Mouse (Mus musculus) C2C12 (cell line): Measurements from ENCODE around the gene Naa80. TPM values are rescaled to one million over a fixed set of nuclear protein-coding genes. Genes with fewer than 3 reads are reported as not detected.

Source experiments
- H3K27me3 ChIP-seq: one replicate; pipeline ENCODE4 v1.6.1; 2011; ENCODE audit not compliant: control insufficient read depth, insufficient read depth, insufficient read length
- H3K36me3 ChIP-seq: one replicate; pipeline ENCODE4 v1.6.1; 2011; ENCODE audit not compliant: control insufficient read depth, insufficient read depth
- H3K4me3 ChIP-seq: one replicate; pipeline ENCODE4 v1.5.1; 2011; ENCODE audit warnings: mild to moderate bottlenecking, control low read depth; ENCODE audit not compliant: poor library complexity, insufficient read depth, severe bottlenecking
- H3K79me2 ChIP-seq: one replicate; pipeline ENCODE4 v1.6.1; 2011; ENCODE audit not compliant: control insufficient read depth, insufficient read depth
- H3K79me3 ChIP-seq: one replicate; pipeline ENCODE4 v1.6.1; 2011; ENCODE audit warnings: low read depth, control low read depth
- H3ac ChIP-seq: one replicate; pipeline ENCODE3; 2011; ENCODE audit warnings: low read depth; ENCODE audit not compliant: control insufficient read depth, insufficient read length
- CEBPB ChIP-seq: IDR thresholded peaks from one replicate; pipeline ENCODE4 v1.6.1; 2011; ENCODE audit warnings: low read depth, mild to moderate bottlenecking, control low read depth, moderate library complexity
- CTCF ChIP-seq: IDR thresholded peaks from one replicate; pipeline ENCODE4 v1.5.1; 2011; ENCODE audit not compliant: control insufficient read depth, insufficient read depth, insufficient read length
- FOSL1 ChIP-seq: IDR thresholded peaks from one replicate; pipeline ENCODE4 v1.8.0; 2011; ENCODE audit warnings: mild to moderate bottlenecking, low read length; ENCODE audit not compliant: poor library complexity, insufficient read depth, severe bottlenecking
- MAX ChIP-seq: IDR thresholded peaks from one replicate; pipeline ENCODE4 v1.6.1; 2011; ENCODE audit warnings: mild to moderate bottlenecking, control low read depth
- MYOD1 ChIP-seq: IDR thresholded peaks from one replicate; pipeline ENCODE4 v1.6.1; 2011; ENCODE audit warnings: low read depth; ENCODE audit not compliant: control insufficient read depth, insufficient read length
- MYOG ChIP-seq: IDR thresholded peaks from one replicate; pipeline ENCODE4 v1.6.1; 2011; ENCODE audit not compliant: control insufficient read depth, insufficient read length; ENCODE audit errors: extremely low read depth
- USF1 ChIP-seq: IDR thresholded peaks from one replicate; pipeline ENCODE4 v1.6.1; 2011; ENCODE audit warnings: low read depth, mild to moderate bottlenecking, control low read depth, moderate library complexity
- polyA plus RNA-seq: library from polyadenylated mRNA; unstranded; fragments of >200 nt; fragmentation: generic; extraction: Trizol; gene quantifications from one replicate; pipeline ENCODE4 v1.2.1, GENCODE M21; 2012; ENCODE audit warnings: missing spikeins

Gene Naa80
- polyA plus RNA-seq, 1 experiment: 8.2 TPM

DNA sequence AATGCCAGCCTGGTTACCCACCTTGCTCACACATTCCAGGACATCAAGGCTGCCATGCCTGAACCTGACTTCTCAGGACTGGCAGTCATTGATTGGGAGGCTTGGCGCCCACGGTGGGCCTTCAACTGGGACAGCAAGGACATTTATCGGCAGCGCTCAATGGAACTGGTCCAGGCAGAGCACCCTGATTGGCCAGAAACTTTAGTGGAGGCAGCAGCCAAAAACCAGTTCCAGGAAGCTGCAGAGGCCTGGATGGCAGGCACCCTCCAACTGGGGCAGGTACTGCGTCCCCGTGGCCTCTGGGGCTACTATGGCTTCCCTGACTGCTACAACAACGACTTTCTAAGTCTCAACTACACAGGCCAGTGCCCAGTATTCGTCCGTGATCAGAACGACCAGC, 816 bp upstream of the Naa80 start:
- TF ChIP-seq MYOD1 (no peak), USF1 (no peak), MYOG (no peak), CTCF (no peak), MAX (no peak), CEBPB (no peak), FOSL1 (no peak)
- Histone ChIP-seq H3K4me3 (no peak overlapping the region), H3K36me3 (peaks cover 3% of the 10 kb centered on the region), H3ac (no peak overlapping the region), H3K79me2 (peaks cover 10% of the 10 kb centered on the region), H3K79me3 (no peaks in the 10 kb centered on the region), H3K27me3 (no peaks in the 10 kb centered on the region)

DNA sequence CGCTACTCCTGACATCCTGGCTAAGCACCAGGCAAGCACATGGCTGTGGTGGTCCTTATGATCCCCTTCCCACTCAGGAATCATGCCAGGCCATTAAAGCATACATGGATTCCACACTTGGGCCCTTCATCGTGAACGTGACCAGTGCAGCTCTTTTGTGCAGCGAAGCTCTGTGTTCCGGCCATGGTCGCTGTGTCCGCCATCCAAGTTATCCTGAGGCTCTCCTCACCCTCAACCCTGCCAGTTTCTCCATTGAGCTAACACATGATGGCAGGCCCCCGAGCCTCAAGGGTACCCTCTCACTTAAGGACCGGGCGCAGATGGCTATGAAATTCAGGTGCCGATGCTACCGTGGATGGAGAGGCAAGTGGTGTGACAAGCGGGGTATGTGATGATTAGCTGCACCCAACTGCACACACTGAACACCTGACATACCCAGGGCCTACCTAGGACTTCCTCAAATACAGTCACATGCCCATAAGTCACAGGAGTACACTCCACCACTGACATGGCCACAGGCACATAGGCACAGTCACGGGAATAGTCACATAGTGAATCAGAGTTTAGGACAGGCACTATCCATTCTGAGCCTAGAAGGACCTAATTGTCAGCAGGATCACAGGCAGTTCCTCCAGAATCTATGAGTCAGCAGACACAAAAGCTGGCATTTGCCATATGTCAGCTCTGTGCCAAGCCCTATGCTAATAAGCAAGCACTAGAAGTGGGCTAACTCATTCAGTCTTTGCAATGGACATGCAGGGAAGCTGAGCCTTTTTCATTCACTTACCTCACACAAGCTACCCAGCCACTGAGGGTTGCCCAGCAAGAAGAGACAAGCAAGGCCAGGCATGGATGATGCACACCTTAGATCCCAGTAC, 575 bp downstream of the Naa80 start:
- H3K79me2 ChIP-seq: peaks cover 10% of the 10 kb centered on the region
- H3K27me3 ChIP-seq: no peaks in the 10 kb centered on the region
- no peak overlapping the region for H3K4me3 ChIP-seq
- H3K36me3 ChIP-seq: no peaks in the 10 kb centered on the region
- no peaks in the 10 kb centered on the region for H3K79me3 ChIP-seq
- TF ChIP-seq CTCF (no peak), USF1 (no peak), MYOD1 (no peak), MYOG (no peak), FOSL1 (no peak), CEBPB (no peak), MAX (no peak)
- H3ac ChIP-seq: no peak overlapping the region

DNA sequence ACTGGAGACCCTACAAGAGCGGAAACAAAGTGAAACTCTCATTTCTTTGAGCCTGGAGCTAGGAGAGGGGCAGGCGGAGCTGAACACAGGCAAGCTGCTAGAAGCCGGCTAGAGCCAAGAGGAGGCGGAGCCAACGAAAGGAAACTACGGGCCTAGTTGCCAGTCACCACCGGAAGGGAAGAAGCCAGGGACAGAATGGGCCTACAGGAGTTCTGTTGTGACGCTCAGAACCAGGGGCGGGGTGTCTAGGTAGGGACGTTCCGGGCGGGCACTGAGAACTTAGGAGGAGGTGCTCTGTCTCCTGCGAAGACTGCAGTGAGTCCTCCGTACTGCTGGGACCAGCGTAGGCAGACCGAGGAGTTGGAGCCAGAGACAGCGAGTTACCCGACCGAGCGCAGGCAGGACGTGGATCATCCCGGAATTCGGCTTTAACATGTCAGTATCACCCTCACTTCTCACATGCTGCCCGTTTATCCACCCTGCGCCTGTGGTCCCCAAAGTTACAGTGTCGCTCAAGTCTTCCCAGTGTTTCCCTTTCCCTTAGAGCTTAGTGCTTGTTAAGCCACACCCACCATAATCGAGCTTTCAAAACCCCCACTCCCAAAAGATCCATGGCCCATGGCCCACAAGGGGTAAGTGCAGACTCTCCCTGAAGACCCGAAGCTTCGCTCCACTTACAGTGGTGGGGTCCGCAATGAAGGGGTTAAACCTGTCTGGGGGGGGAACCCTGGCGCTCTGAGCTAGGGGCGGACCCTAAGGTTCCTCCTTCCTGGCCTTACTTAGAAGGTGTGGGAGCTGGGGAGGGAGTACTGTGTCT, 2.0 kb downstream of the Naa80 start, which contains the start of gene Hyal3:
TSS of gene Hyal3 (plus strand) at position 318 of the 817 bp plus-strand sequence.
- H3K79me3 ChIP-seq: no peaks in the 10 kb centered on the region
- H3K79me2 ChIP-seq: peaks cover 10% of the 10 kb centered on the region
- no peaks in the 10 kb centered on the region for H3K27me3 ChIP-seq
- TF ChIP-seq MYOG (no peak), FOSL1 (no peak), USF1 (no peak), CTCF (no peak)
- peak within 1 kb of the TSS; percentile 64 for H3ac ChIP-seq
- no peaks in the 10 kb centered on the region for H3K36me3 ChIP-seq
- peak within 1 kb of the TSS; percentile 47 for H3K4me3 ChIP-seq

DNA sequence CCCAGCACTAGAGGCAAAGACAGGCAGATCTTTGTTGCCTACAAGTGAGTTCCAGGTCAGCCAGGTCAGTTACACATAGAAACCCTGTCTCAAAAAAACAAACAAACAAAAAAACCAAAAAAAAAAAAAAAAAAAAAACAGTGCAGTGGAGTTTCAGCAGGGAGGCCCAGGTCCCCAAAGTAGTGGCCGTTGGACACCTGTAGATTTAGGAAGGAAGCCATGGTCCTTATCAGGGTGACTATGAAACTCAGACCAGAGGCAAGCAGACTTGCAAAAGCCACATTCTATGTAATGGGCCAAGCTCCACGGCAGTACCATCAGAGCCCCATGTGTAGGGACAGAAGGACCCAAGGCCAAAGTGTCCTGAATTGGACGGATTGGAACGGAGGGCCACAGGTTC, 2.9 kb downstream of the Naa80 start:
- peak overlapping the region; percentile 21 for H3K4me3 ChIP-seq
- H3K27me3 ChIP-seq: no peaks in the 10 kb centered on the region
- TF ChIP-seq MAX (no peak), CTCF (no peak), USF1 (no peak), MYOG (no peak), CEBPB (no peak), FOSL1 (no peak), MYOD1 (no peak)
- H3K79me3 ChIP-seq: no peaks in the 10 kb centered on the region
- no peaks in the 10 kb centered on the region for H3K36me3 ChIP-seq
- H3ac ChIP-seq: no peak overlapping the region
- H3K79me2 ChIP-seq: peaks cover 10% of the 10 kb centered on the region

DNA sequence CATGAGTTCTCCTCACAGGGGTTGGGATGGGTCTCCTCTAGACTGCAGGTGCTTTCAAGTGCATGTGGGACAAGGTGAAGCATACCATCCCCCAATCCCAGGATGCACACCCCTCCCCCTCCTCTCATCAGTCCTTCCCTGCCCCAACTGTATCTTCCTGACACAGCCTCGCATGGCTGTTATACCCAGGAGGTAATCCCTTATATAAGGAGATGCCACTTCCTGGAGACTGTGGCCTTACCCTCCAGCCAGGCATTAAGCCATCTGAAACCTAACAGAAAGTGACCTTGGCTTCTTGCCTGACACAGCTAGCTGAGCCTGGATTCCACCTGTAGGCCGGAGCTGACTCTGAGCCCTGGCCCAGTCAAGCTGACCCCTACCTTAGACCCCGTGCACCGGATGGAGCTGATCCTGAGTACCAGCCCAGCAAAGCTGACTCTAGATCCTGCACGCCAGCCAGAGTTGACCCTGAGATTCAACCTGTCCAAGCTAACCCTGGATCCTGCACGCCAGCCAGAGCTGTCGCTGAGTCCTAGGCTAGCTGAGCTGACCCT, 3.9 kb downstream of the Naa80 start:
- Histone ChIP-seq H3K79me2 (peaks cover 10% of the 10 kb centered on the region), H3K36me3 (no peaks in the 10 kb centered on the region), H3K79me3 (no peaks in the 10 kb centered on the region), H3K27me3 (no peaks in the 10 kb centered on the region), H3K4me3 (no peak overlapping the region), H3ac (no peak overlapping the region)
- TF ChIP-seq MYOG: no peak
- TF ChIP-seq CTCF: no peak
- TF ChIP-seq MAX: no peak
- no peak for TF ChIP-seq MYOD1
- TF ChIP-seq USF1: no peak
- no peak for TF ChIP-seq CEBPB
- TF ChIP-seq FOSL1: no peak
